Mouse (Mus musculus) midbrain, embryonic 14.5 days (tissue): Measurements from ENCODE around the gene Pik3c2b. TPM values are rescaled to one million over a fixed set of nuclear protein-coding genes. Genes with fewer than 3 reads are reported as not detected.

ENCODE experiments used
- ATAC-seq: fragments of 200-750 bp; cut with Nextera tagmentation; 2 replicates; pipeline ENCODE4 v1.8.0; 2017; ENCODE audit warnings: moderate number of reproducible peaks, moderate library complexity; ENCODE audit not compliant: low FRiP score, low TSS enrichment
- DNase-seq: peaks from one replicate; pipeline ENCODE4 v3.0.0-alpha.2; 2015
- H3K27ac ChIP-seq: fragments of 300-500 bp; sonication (generic); replicated peaks from 2 replicates; pipeline ENCODE4 v1.5.1; 2014; ENCODE audit warnings: mild to moderate bottlenecking, low read depth, low read length, moderate library complexity
- H3K27me3 ChIP-seq: fragments of 300-500 bp; sonication (generic); 2 replicates; pipeline ENCODE4 v1.6.1; 2014; ENCODE audit warnings: low read length, control low read depth, mixed read lengths; ENCODE audit not compliant: control insufficient read depth, insufficient read depth
- H3K36me3 ChIP-seq: fragments of 300-500 bp; sonication (generic); 2 replicates; pipeline ENCODE4 v1.6.1; 2014; ENCODE audit warnings: low read length, control low read depth; ENCODE audit not compliant: control insufficient read depth, insufficient read depth
- H3K4me1 ChIP-seq: fragments of 300-500 bp; sonication (generic); 2 replicates; pipeline ENCODE4 v1.6.1; 2014; ENCODE audit warnings: mild to moderate bottlenecking, antibody characterized with exemption, low read length, control low read depth; ENCODE audit not compliant: control insufficient read depth, insufficient read depth
- H3K4me2 ChIP-seq: fragments of 300-500 bp; sonication (generic); 2 replicates; pipeline ENCODE4 v1.6.1; 2014; ENCODE audit warnings: mild to moderate bottlenecking, low read length, moderate library complexity
- H3K4me3 ChIP-seq: fragments of 300-500 bp; sonication (generic); replicated peaks from 2 replicates; pipeline ENCODE4 v1.5.1; 2014; ENCODE audit warnings: low read depth, low read length
- H3K9ac ChIP-seq: fragments of 300-500 bp; sonication (generic); replicated peaks from 2 replicates; pipeline ENCODE4 v1.6.1; 2014; ENCODE audit warnings: mild to moderate bottlenecking, low read length, moderate library complexity
- H3K9me3 ChIP-seq: fragments of 300-500 bp; sonication (generic); 2 replicates; pipeline ENCODE4 v1.6.1; 2016; ENCODE audit warnings: low read length, control low read depth, mixed read lengths; ENCODE audit not compliant: control insufficient read depth
- WGBS: fragments of 180-500 bp; shearing (Covaris S2); extraction: QIAGEN DNeasy Blood & Tissue Kit; methylation state at CpG from one replicate; pipeline ENCODE4 v1.1.7; 2014; 5-methylcytosine and 5-hydroxymethylcytosine counted together
- polyA plus RNA-seq: library from polyadenylated mRNA; unstranded; fragments of >200 nt; fragmentation: Nextera tagmentation; extraction: Ambion mirVana; gene quantifications from 2 replicates; pipeline ENCODE4 v1.2.1, GENCODE M21; 2014

The Pik3c2b gene
- polyA plus RNA-seq, 1 experiment from 2014 or later, result 17.0 TPM

- 29% methylated on average over 7 of the region's 7 CpGs for WGBS
- peak; percentile 53; the same call in 1 of the 2 replicates for ATAC-seq
- DNase-seq, result peak; percentile 56
- Histone ChIP-seq H3K4me3 (no peak overlapping the region), H3K36me3 (peaks cover 61% of the 10 kb centered on the region), H3K4me2 (no peak overlapping the region), H3K9me3 (no peaks in the 10 kb centered on the region), H3K4me1 (peaks cover 16% of the 10 kb centered on the region), H3K27ac (peak overlapping the region; percentile 75), H3K27me3 (no peaks in the 10 kb centered on the region), H3K9ac (peak overlapping the region; percentile 21; the same call in 1 of the 2 replicates)
Observed at GRCm38 (mm10) chr1:133079509-133079908, 34.0 kb downstream of the Pik3c2b start.

- H3K27ac ChIP-seq, result peak overlapping the region; percentile 75
- peaks cover 58% of the 10 kb centered on the region for H3K36me3 ChIP-seq
- peak; percentile 75 for DNase-seq
- H3K4me2 ChIP-seq, result no peak overlapping the region
- peak; percentile 79 for ATAC-seq
- peaks cover 16% of the 10 kb centered on the region for H3K4me1 ChIP-seq
- H3K9ac ChIP-seq, result peak overlapping the region; percentile 21
- under 1% methylated on average over 9 of the region's 9 CpGs for WGBS
- no peaks in the 10 kb centered on the region for H3K9me3 ChIP-seq
- no peak overlapping the region for H3K4me3 ChIP-seq
- no peaks in the 10 kb centered on the region for H3K27me3 ChIP-seq
Observed at GRCm38 (mm10) chr1:133080079-133080561, 34.7 kb downstream of the Pik3c2b start.

GRCm38 (mm10) chr1:133080717-133081116, 35.2 kb downstream of the Pik3c2b start:
- Histone ChIP-seq H3K36me3 (peaks cover 58% of the 10 kb centered on the region), H3K4me2 (no peak overlapping the region)
- 37% methylated on average over 6 of the region's 6 CpGs for WGBS

GRCm38 (mm10) chr1:133083003-133083546, 37.6 kb downstream of the Pik3c2b start:
- no peak overlapping the region for H3K9ac ChIP-seq
- ATAC-seq (no peak), DNase-seq (no peak)
- H3K27ac ChIP-seq, result no peak overlapping the region
- 97% methylated on average over 5 of the region's 5 CpGs for WGBS
- no peaks in the 10 kb centered on the region for H3K27me3 ChIP-seq
- H3K4me2 ChIP-seq, result no peak overlapping the region
- H3K9me3 ChIP-seq, result no peaks in the 10 kb centered on the region
- H3K4me3 ChIP-seq, result no peak overlapping the region
- peaks cover 16% of the 10 kb centered on the region for H3K4me1 ChIP-seq
- peaks cover 40% of the 10 kb centered on the region for H3K36me3 ChIP-seq

More at GRCm38 (mm10) chr1:133080717-133081116, 35.2 kb downstream of the Pik3c2b start:
- no peak for ATAC-seq
- peaks cover 16% of the 10 kb centered on the region for H3K4me1 ChIP-seq
- H3K9ac ChIP-seq, result no peak overlapping the region; the same call in 1 of the 2 replicates
- no peak overlapping the region for H3K4me3 ChIP-seq
- no peaks in the 10 kb centered on the region for H3K9me3 ChIP-seq
- peak overlapping the region; percentile 75 for H3K27ac ChIP-seq
- DNase-seq, result no peak
- H3K27me3 ChIP-seq, result no peaks in the 10 kb centered on the region

GRCm38 (mm10) chr1:133083942-133084625, 38.6 kb downstream of the Pik3c2b start:
- Histone ChIP-seq H3K27ac (no peak overlapping the region), H3K9me3 (no peaks in the 10 kb centered on the region), H3K4me1 (peaks cover 16% of the 10 kb centered on the region), H3K9ac (no peak overlapping the region), H3K4me2 (no peak overlapping the region), H3K36me3 (peaks cover 47% of the 10 kb centered on the region), H3K27me3 (no peaks in the 10 kb centered on the region), H3K4me3 (no peak overlapping the region)
- no peak for ATAC-seq
- 82% methylated on average over 11 of the region's 11 CpGs for WGBS
- DNase-seq, result no peak

GRCm38 (mm10) chr1:133084708-133085416, 39.4 kb downstream of the Pik3c2b start:
- Histone ChIP-seq H3K4me1 (peaks cover 11% of the 10 kb centered on the region), H3K36me3 (peaks cover 52% of the 10 kb centered on the region), H3K9ac (no peak overlapping the region), H3K9me3 (no peaks in the 10 kb centered on the region), H3K27ac (no peak overlapping the region), H3K4me2 (no peak overlapping the region), H3K4me3 (no peak overlapping the region), H3K27me3 (no peaks in the 10 kb centered on the region)
- no peak for ATAC-seq
- 86% methylated on average over 14 of the region's 14 CpGs for WGBS
- DNase-seq, result no peak

- DNase-seq, result no peak
- Histone ChIP-seq H3K9ac (no peak overlapping the region), H3K36me3 (peaks cover 57% of the 10 kb centered on the region), H3K4me3 (no peak overlapping the region), H3K9me3 (no peaks in the 10 kb centered on the region), H3K27me3 (no peaks in the 10 kb centered on the region), H3K4me2 (no peak overlapping the region), H3K27ac (no peak overlapping the region), H3K4me1 (peaks cover 6% of the 10 kb centered on the region; the same call in 1 of the 2 replicates)
- 93% methylated on average over 8 of the region's 8 CpGs for WGBS
- ATAC-seq, result no peak
Observed at GRCm38 (mm10) chr1:133085417-133085742, 39.9 kb downstream of the Pik3c2b start.

GRCm38 (mm10) chr1:133086804-133087203, 41.3 kb downstream of the Pik3c2b start:
- Histone ChIP-seq H3K4me3 (no peak overlapping the region), H3K4me2 (no peak overlapping the region), H3K9ac (no peak overlapping the region), H3K36me3 (peaks cover 60% of the 10 kb centered on the region), H3K27ac (no peak overlapping the region), H3K9me3 (no peaks in the 10 kb centered on the region), H3K4me1 (no peaks in the 10 kb centered on the region), H3K27me3 (no peaks in the 10 kb centered on the region)
- ATAC-seq, result no peak
- no peak for DNase-seq
- 86% methylated on average over 10 of the region's 10 CpGs for WGBS
